Mouse (Mus musculus) cerebellum, postnatal 25 days (tissue): ENCODE measurements around the gene Ilkap.

Source experiments
- DNase-seq, 2 experiments: peaks; one replicate each; pipeline ENCODE4 v3.0.0; 2021; ENCODE audit warnings: mixed read lengths in 2 of 2

Gene Ilkap

GRCm38 (mm10) chr1:91398260-91399062, at the start of gene Ilkap:
TSS of gene Ilkap (minus strand) at chr1:91398815.
- peak; percentile 88 to 92 for DNase-seq

- no peak for DNase-seq
Observed at GRCm38 (mm10) chr1:91446511-91446910, 47.9 kb upstream of the Ilkap start.

- no peak for DNase-seq
Observed at GRCm38 (mm10) chr1:91446060-91446459, 47.4 kb upstream of the Ilkap start.

GRCm38 (mm10) chr1:91444841-91445830, 46.5 kb upstream of the Ilkap start:
- no peak for DNase-seq

GRCm38 (mm10) chr1:91442350-91442990, 43.9 kb upstream of the Ilkap start:
- no peak for DNase-seq

GRCm38 (mm10) chr1:91441855-91442254, 43.2 kb upstream of the Ilkap start:
- DNase-seq: no peak

GRCm38 (mm10) chr1:91439776-91440175, 41.2 kb upstream of the Ilkap start:
- no peak for DNase-seq

- no peak for DNase-seq
Observed at GRCm38 (mm10) chr1:91437573-91437972, 39.0 kb upstream of the Ilkap start.

GRCm38 (mm10) chr1:91437083-91437400, 38.4 kb upstream of the Ilkap start:
- no peak for DNase-seq

- DNase-seq: peak; percentile 48 to 67
Observed at GRCm38 (mm10) chr1:91436380-91437082, 37.9 kb upstream of the Ilkap start.

GRCm38 (mm10) chr1:91435606-91436130, 37.1 kb upstream of the Ilkap start:
- DNase-seq: peak; percentile 36 to 56

- no peak for DNase-seq
Observed at GRCm38 (mm10) chr1:91434905-91435304, 36.3 kb upstream of the Ilkap start.

GRCm38 (mm10) chr1:91430761-91431160, 32.1 kb upstream of the Ilkap start:
- no peak for DNase-seq

GRCm38 (mm10) chr1:91429212-91429611, 30.6 kb upstream of the Ilkap start:
- no peak for DNase-seq

GRCm38 (mm10) chr1:91428614-91429013, 30.0 kb upstream of the Ilkap start:
- peak; percentile 79 to 91 for DNase-seq

- DNase-seq: no peak
Observed at GRCm38 (mm10) chr1:91426397-91426796, 27.8 kb upstream of the Ilkap start.

- DNase-seq: no peak
Observed at GRCm38 (mm10) chr1:91420601-91421065, 22.0 kb upstream of the Ilkap start.

GRCm38 (mm10) chr1:91419862-91420600, 21.4 kb upstream of the Ilkap start:
- DNase-seq: no peak

- no peak for DNase-seq
Observed at GRCm38 (mm10) chr1:91417991-91418390, 19.4 kb upstream of the Ilkap start.

- DNase-seq: no peak
Observed at GRCm38 (mm10) chr1:91415311-91415710, 16.7 kb upstream of the Ilkap start.

- DNase-seq: no peak
Observed at GRCm38 (mm10) chr1:91414903-91415302, 16.3 kb upstream of the Ilkap start.
